Mouse (Mus musculus) urinary bladder, postnatal 25 days (tissue): ENCODE measurements around the gene Map3k13.
"Not testable (repeated sequence)": the region's sequence is repeated elsewhere in the genome, so short reads cannot be mapped to it uniquely, and the experiment has no call there.

Source experiments
- DNase-seq: peaks from one replicate; pipeline ENCODE4 v3.0.0; 2022; ENCODE audit warnings: low spot score

The Map3k13 gene

DNA sequence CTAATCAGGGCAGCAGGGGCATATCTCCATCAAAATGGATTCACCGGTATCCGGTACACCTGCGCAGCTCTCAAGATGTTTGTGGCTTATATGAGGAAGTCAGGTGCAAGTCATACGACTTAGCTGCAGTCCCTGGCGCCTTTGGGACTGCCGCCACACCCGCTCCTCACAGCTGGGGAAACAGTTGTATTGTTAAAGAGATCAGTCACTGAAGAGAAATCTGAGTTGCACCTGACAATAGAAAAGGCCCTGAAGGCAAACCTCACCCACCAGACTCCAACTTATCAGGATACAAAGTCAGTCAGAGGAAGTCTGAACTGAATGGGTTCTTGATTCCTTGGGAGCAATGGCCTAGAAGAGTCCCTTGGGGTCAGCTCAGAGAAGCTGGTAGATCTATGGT, 13.6 kb downstream of the Map3k13 start:
- DNase-seq, result not testable (repeated sequence)

DNA sequence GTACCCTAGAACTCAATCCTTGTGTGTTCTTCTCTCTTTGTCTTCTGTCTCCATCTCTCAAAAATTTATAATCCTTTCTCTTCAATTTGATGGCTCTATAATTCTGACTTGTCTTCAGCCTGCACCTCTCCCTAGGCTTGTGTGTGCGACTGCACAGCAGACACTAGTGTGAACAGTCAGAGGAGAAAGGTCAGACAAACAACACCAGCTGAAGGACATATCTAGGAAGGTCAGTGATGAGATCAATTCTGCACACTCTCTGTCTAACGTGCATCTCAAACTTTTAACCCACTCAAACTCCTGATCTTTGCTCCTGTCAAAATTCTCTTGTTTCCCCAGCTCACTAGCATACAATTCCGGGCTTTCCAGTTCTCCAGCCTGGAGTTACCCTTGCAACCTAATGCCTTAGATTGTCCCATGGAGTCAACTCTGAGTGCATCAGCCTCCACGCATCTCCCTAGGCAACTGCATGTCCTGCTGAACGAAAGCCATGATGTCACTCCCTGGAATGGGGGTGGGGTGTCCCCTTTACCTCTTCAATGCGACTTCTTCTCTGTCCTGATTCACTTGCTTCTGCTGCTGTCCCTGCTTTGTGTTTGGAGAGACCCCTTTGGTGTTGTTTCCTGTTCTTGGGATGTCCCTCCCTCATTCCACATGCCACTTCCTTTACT, 19.2 kb downstream of the Map3k13 start:
- no peak for DNase-seq

DNA sequence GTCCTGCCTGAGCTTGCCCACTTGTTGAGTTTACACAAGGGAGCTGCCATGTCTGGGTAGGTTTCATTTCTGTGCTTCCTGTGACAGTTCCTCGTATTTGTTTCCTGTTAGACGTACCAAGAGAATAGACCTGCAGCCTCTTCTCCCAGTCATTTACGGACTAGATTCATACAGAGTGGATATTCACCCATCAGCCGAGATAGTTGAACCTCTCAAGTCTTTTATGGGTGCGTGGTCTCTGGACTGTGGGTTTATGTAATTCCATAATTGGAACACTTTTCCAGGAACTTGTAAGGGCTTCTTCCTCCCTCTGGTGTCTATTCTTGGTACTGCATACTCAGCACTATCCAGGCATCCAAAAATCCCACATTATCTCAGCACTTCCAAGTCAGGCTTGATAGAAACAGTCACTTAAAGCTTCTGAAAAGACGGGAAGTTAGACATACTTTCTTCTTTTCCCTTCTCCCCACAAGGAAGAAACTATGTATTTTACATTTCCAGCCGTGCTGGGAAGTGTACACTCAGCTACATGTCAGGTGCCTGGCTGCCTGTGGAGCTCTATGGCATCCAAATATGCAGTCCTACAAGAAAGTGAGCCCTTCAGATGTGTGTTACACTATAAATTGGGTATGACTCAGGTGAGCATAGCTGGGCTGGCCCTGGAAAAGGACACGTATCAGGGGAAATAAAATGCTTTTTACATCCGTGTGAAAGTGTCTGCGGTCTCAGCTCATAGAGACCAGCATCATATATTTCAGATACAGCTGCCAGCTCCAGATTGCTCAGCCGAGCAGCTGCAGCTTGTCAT, 20.9 kb downstream of the Map3k13 start:
- peak; percentile 40 for DNase-seq

DNA sequence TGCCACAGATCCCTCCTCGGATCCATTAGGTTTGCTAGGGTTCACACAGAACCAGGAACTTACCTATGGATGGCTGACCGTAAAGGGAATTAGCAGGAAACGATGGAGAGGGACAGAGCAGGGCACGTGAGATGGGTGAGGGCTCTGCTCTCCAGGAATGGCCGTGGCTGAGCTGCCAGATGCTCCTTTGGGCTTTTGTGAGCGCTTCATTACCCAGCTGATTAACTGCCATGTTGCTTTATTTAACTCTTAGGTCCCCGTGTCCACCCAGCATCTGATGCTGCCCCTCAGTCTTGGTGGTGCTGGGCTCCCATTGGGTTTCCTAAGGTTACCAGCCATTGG, 21.5 kb downstream of the Map3k13 start:
- DNase-seq, result no peak

DNA sequence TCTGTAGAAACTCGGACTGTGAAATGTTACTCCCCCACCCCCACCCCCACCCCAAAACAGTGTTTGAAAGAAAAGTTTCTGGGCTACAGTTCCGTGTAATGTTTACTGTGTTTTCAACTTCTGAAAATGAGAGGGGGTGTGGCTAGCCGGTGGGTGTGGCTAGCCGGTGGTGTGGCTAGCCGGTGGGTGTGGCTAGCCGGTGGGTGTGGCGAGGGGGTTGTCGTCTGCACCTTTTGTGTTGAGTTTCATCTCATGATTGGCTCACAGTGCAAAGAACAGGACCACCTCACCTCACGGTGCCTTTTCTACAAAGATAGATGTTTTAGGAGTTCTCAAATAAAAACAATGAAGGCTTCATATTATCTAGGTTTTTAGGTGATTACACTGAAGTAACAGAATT, 24.0 kb downstream of the Map3k13 start:
- no peak for DNase-seq

DNA sequence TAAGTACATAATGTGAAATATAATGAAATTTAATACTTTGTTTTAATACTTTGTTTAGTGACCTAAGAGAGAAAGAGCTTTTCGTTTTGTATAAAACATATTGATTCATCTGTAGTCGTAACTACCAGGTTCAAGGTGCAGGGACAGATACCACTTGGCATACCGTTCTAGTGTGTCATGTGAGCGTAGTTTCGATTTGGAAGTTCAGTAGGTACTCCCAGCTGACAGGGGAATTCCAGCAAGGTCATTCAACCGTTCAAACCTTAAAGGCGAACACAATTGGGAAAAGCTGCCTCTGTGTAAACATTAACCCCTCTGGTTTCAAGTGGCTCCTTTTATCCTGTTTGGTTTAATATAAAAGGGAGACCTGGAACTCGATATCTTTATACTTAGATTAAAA, 24.5 kb downstream of the Map3k13 start:
- DNase-seq, result no peak

DNA sequence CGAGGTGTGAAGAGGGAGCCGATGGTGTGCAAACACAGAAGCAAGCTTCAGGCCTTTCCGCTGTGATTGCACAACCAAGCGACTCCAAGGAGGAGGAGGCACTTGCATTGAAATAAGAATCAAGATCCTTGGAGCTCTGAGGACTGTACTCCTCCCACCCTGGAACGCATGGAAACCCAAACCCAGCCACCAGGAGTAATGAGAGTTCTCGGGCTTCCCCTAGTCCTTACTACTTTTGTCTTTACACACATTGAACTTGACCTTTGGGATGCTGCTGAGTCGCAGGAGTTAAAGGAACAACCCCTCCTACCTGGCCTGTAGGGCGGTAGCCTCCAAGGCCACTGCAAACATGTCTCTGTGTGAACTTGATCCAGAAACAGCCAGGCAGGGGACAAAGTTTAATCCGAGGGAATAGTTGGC, 31.5 kb downstream of the Map3k13 start:
- no peak for DNase-seq

DNA sequence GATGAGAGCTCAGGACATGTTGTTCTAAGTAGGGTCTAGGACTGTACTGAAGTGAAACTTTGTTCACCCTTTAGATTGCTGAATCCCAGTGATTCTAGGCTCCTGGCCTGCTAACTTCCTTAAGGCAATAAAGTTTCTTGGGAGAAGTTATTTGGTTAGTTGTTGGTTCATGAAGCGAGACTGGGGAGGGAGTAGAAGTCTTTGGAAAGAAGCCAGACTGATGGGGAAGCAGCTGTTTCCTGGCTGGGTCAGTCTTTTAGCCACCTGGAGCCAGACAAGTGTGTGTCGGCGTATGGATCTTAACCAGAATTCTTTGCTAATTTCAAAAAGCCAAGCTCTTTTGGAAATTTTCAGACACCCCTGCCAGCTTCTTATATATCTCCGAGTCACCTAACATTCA, 33.0 kb downstream of the Map3k13 start:
- DNase-seq, result no peak

DNA sequence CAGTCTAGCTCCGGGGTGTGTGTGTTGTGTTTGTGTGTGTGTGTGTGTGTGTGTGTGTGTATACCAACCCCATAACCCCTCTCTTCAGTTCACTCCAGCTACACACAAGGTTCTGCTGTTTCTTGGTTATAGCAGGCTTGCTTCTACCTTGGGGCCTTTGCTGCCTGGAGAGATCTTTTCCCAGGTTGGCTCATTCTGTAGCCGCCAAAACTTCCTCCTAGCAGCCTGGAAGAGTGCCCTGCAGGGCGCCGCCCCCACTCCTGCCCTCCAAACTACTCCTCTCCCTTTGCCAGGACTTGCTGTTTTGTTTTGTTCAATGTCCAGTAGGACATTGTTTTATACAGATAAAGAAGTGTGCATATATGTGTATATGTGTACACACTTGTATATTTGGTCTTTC, 33.4 kb downstream of the Map3k13 start:
- DNase-seq, result no peak

DNA sequence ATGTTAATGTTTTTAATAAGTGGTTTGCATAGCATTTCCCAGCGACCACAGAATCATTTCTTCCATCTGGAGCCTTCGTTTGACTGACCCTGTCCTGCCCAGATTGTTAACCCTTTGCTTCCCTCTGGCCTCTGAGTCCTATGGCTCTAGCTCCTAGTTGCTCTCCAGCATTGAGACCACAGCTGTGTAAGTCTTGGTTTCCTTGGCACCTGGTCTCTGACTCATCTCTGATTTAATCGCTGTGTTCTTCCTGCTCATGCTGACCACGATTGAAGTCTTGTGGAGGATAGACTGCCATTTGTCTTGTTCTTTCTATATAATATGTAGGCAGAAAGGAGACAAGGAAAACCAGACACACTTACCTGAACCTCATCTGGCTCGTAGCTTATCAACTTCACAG, 35.6 kb downstream of the Map3k13 start:
- DNase-seq, result no peak

DNA sequence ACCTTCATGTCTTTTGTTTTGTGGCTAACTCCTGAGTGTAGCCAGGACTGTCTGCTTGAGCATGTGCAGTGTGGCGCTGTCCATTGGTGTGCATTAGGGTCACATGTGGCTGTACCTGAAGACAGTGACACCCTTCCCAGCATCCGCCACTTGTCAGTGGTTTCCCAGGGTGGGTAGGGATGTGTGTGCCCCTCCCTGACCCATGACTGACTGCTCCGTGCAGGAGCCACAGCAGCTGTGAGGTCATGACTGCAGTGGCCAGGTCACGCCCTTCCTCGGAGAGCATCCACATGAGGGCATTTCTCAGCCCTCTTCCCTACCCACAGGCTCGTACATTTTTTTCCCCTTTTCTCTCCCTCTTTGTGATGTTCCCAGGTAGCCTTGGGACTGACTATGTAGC, 36.6 kb downstream of the Map3k13 start:
- no peak for DNase-seq

DNA sequence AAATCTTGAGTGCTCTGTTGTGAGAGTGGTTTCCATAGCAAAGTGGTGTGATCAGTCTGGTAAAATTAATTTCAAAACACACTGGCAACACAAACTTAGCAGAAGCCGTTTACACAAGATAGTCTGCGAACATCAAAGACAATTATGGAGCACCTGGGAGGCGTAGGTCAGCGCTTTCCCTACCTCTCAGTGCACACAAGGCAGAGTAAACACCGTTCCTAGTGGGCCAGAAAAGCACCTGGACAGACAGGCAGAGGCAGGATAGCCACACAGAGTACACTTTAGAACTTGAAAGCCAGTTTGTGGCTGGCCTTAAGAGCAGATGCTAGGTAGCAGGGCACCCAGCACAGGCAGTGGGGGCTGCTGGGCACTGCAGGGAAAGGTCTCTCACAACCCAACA, 37.6 kb downstream of the Map3k13 start:
- no peak for DNase-seq

DNA sequence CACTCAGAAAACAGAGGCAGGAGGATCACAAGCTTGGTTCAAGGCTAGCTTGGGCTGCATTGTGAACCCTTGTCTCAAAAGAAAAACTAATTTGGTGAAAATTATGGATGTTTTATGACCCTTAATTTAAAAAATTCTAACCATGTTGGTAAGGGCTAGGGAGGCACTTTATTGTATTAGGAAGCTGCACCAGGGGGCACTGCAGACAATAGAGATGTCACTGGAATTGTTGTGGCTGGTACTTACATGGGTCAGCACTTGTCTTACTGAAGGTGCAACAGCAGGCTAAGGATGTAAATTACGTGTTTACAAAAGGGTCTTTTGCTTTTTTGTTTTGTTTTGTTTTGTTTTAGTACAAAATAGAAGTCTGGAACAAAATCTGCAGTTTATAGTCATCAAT, 39.3 kb downstream of the Map3k13 start:
- DNase-seq, result no peak

DNA sequence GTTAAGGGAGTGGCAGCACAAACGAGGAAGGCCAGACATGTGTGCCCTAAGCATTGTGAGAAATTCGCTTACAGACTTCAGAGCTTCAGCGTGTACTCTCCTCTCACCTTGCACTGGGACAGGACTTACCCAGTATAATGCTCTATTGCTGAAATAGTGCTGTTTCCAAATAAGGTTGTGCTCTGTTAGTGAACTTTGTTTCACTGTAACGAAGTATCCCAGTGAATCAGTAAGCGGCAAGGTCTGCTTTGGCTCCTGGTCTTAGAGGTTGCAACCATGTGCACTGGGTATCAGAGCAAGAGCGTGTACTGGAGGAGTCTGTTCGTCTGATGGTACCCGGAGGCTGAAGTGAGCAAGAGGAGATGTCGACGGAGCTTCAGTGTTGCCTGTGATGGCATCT, 39.8 kb downstream of the Map3k13 start:
- no peak for DNase-seq

DNA sequence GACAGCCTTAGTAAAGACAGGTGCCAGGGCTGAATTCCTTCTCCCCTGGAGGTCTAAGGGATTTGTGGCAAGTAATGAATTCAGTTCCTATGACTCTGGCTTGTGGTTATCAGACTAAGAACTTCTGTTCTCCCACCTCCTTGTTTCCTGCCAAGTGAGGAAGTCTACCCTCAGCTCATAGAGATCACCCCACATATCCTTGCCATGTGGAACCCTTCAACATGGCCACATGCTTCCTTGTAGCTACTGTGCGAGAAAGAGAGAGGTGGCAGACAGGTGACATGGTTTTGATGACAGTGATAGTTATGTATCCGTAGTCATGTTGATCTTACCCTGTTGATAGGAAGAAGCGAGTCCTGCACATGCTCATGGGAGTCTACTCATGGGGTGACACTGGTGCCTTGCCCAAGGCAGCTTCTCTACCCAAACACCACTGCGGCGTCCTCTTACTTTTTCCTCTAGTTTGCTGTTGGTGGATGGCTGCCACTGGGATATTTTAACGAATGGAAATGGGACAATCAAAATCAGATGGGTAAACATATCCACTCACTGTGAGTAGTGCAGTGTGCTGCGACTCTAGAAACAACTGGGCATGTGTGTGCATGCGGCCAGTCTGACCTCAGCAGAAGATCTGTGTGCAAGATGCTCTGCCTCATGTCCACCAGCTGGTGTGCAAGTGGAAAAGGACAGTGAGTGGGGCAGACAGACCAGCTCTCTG, 40.9 kb downstream of the Map3k13 start:
- no peak for DNase-seq

DNA sequence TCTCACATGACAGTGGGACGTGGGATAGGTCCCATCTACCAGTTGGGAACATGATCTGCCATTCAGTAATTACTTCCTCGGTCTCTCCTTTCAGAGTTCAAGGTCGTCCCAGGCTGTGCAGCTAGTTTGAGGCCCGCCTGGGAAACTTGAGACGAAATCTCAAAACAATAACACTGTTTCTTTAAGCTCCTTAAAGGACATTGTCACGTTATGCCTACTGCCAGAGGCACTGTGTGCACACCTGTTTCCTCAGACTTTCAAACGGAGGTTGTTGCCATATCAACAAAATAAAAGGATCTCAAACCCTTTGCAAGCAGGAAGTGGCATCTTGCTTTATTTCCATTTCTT, 41.4 kb downstream of the Map3k13 start:
- DNase-seq, result no peak

DNA sequence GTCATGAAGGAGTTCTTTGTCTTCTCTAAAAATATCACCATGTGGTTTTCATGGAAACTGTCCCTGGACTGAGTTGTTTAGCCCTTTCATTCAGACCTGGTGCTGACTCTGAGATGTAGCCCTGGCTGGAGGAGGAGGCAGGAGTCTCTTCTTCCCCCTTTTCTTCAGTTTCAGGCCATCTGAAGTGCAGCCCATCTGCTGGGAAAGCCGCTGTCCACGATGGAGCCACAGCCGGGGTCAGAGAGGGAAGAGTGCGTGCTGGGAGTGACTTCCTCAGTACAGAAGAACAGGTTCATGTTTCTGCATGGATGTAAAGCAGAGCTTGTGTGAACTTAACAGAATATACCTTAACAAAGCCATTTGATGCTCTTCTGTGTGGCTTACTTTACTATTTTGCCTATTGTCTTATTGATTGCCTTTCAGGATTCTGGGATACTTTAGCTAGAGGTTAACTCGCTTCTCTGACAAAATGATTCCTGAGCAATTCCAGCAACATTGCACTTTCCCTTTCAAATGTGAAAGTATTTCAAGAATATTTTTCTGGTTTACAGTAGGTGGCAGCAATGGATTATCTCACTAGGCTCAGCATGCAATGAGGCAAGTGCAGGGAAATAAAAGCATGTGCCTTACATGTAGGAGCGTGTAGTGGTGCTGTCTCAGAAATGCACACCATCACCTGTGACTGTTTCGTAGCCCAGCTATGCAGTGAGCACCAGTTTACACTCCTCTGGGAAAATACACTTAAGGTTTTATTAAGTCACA, 42.3 kb downstream of the Map3k13 start:
- DNase-seq, result no peak

DNA sequence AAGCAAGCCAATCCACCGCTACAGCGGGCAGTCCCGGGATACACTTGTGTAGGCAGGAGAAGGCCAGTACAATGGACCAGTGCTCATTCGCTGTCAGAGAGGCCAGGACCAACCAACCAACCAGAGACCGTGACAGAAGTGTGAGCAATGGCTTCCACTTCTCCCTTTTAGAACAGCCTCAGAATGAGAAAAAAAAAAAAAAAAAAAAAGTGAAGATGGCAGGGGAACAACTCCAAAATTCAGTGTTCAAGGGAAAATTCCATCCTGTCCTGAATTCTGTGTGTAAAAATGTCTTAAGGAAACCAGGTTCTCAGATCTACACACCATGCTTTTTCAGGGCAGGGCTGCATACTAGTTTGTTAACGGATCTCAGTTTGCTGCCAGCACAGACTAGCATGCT, 43.5 kb downstream of the Map3k13 start:
- no peak for DNase-seq

DNA sequence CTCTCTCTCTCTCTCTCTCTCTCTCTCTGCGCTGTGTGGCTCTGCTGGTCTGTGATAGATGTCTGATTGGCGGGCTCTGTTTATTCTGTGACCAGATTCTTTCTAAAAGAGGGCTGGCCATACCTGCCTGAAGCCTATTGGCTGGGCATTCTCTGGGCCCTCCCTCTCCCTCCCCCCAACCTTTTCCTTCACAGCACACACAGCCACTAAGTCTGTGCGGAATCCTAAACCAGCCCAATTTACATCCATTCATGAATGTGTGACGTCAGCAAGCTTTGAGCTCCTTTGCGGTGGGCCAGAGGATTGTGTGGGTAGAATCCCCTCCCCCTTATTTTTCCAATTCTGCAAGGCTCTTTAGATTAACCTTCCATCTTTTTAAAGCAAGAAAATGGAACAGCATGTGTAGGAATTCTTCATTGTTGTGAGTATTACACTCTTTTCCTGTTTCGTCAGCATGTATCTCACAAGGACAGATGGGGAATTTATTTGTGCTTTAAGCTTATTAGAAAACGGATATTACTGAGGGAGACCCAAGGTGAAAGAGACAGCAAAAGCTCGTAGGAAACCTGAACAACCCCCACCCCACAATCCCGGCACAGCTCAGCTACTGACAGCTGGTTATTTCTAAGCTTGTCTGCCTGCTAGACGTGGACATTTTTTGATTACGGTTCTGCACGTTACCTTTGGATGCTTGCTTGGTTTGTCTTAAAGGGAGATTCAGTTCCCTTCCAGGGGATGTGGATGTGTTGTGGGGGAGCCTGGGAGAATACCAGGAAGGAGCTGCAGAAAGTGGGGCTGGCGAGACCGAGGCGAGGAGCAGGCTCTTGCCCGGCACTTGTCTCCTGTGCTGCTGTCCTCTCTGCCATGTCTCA, 51.9 kb downstream of the Map3k13 start:
- peak; percentile 35 for DNase-seq

DNA sequence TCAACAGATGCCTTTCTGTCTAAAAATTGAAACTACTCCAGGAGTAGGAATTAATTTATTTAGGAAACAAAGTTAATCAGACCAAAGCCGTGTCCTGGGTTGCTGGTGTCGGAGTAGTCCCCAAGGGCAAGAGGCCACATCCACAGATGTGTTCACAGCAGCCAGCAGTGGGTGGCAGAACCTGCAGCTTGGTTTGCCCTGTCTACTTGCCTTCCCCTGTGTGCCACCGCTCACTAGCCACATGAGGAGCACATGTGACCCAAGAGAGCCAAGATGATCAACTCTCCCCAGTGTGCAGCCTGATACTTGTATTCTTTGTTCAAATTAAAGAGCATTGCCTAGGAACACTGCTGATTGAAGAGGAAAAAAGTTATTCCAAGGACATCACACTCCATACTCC, 54.3 kb downstream of the Map3k13 start:
- no peak for DNase-seq

DNA sequence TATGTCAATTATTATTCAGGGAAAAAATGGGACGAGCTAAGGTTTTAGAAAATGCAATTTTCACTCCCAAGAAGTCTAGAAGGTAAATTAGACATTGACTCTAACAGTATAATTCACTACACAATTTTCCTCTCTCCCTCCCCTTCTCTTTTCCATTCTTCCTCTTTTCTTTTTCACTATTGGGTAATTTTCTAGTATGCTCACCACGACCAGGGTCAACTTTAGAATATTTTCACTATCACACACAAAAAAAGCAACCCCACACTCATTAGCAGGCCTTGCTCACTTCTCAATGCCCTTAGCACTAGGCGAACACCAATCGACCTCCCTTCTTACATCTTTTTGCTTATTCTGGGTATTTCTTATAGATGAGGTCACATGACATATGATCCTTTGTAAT, 54.7 kb downstream of the Map3k13 start:
- no peak for DNase-seq

DNA sequence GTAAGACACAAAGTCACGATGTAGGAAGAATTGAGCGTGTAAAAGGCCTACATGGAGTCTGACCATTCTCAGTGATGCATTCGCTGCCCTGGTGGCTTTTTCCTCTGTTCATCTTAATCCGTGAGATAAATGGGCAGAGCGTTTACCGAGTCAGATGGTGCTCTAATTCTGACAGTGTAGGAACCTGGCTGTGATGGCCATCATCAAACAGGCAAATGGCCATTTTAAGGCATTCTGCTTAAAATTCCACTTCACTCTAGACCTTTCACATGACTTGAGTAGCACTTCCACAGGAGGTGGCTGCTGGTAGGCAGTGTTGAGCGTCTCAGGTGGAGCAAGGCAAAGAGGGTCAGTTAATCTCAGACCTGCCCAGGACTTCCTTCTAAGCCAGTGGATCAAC, 58.2 kb downstream of the Map3k13 start:
- DNase-seq, result no peak
